17 mouse cellular contexts compared by ENCODE assay signal in genomic region chr16:77150338-77150737, GRCm38 (mm10).
DNase-seq lines count a peak whose midpoint lies in the region; ATAC-seq and TF ChIP-seq lines count a peak whose summit lies in the region.
"Had no signal": no experiment of that assay in that cellular context is flagged by ENCODE, and none has a peak within 500 bp of the region (broad histone marks: within the 10 kb centered on the region; RNA-seq: fewer than 3 reads in every experiment).

No protein-coding gene starts in this region.

- no peak for TF ChIP-seq CTCF in layer of hippocampus, adult 2 months (conservative IDR thresholded peaks at IDR 0.05)

- no peaks in the 10 kb centered on the region for H3K4me1 ChIP-seq in embryonic facial prominence, embryonic 14.5 days (ENCODE audit: control insufficient read depth, insufficient read depth, low read length)
- H3K4me1 ChIP-seq in embryonic facial prominence, embryonic 15.5 days = no peaks in the 10 kb centered on the region
- H3K4me1 ChIP-seq in forebrain, embryonic 16.5 days (replicated peaks; ENCODE audit: control insufficient read depth, insufficient read depth, low read length) = no peaks in the 10 kb centered on the region
- H3K4me1 ChIP-seq: embryonic facial prominence, embryonic 12.5 days; hindbrain, embryonic 12.5 days; hindbrain, embryonic 15.5 days had no signal

- 34% methylated on average over 8 of the region's 8 CpGs for WGBS in embryonic facial prominence, embryonic 14.5 days
- WGBS in embryonic facial prominence, embryonic 15.5 days = 32% methylated on average over 8 of the region's 8 CpGs
- WGBS in forebrain, embryonic 16.5 days = 66% methylated on average over 8 of the region's 8 CpGs

- no peak for ATAC-seq in embryonic facial prominence, embryonic 14.5 days (ENCODE audit: low read depth)
- no peak for ATAC-seq in embryonic facial prominence, embryonic 15.5 days (ENCODE audit: insufficient number of reproducible peaks, low FRiP score, low TSS enrichment, low read depth)
- no peak for ATAC-seq in forebrain, embryonic 16.5 days
- ATAC-seq: CD4-positive, CD25-positive, alpha-beta regulatory T cell, adult 4 months; forebrain, embryonic 14.5 days had no signal

- DNase-seq in layer of hippocampus, adult 2 months (ENCODE audit: low spot score in 2 of 2) = no peak
- no peak for DNase-seq in layer of hippocampus, adult 8-10 months (ENCODE audit: low spot score in 2 of 2)
- peak; percentile 56 for DNase-seq in embryonic facial prominence, embryonic 14.5 days (ENCODE audit: low spot score)
- no peak for DNase-seq in cerebellum, adult 8-10 months
- DNase-seq: adrenal gland, adult 2 months; adrenal gland, postnatal 14 days; cerebellum, adult 11 months; gastrocnemius, postnatal 10 days; heart, adult 11 months had no signal

- H3K36me3 ChIP-seq in embryonic facial prominence, embryonic 14.5 days (ENCODE audit: control insufficient read depth, insufficient read depth, low read length) = no peaks in the 10 kb centered on the region
- no peaks in the 10 kb centered on the region for H3K36me3 ChIP-seq in embryonic facial prominence, embryonic 15.5 days
- no peaks in the 10 kb centered on the region for H3K36me3 ChIP-seq in forebrain, embryonic 16.5 days (ENCODE audit: control insufficient read depth, insufficient read depth)
- H3K36me3 ChIP-seq: embryonic facial prominence, embryonic 12.5 days; hindbrain, embryonic 12.5 days; hindbrain, embryonic 15.5 days had no signal

- H3K27me3 ChIP-seq in embryonic facial prominence, embryonic 14.5 days (replicated peaks; ENCODE audit: control insufficient read depth, insufficient read depth, low read length) = no peaks in the 10 kb centered on the region
- H3K27me3 ChIP-seq in embryonic facial prominence, embryonic 15.5 days = no peaks in the 10 kb centered on the region
- H3K27me3 ChIP-seq in forebrain, embryonic 16.5 days (replicated peaks; ENCODE audit: control insufficient read depth, insufficient read depth, low read length) = no peaks in the 10 kb centered on the region
- H3K27me3 ChIP-seq: embryonic facial prominence, embryonic 12.5 days; hindbrain, embryonic 12.5 days; hindbrain, embryonic 15.5 days had no signal

- 0 out of 2 replicates have a peak overlapping the region, but pooled peaks have one; percentile 1 for H3K4me2 ChIP-seq in embryonic facial prominence, embryonic 14.5 days (ENCODE audit: low read depth, low read length)
- H3K4me2 ChIP-seq in embryonic facial prominence, embryonic 15.5 days (replicated peaks) = 0 out of 2 replicates have a peak overlapping the region, but pooled peaks have one; percentile 9
- no peak overlapping the region for H3K4me2 ChIP-seq in forebrain, embryonic 16.5 days (ENCODE audit: low read length)
- H3K4me2 ChIP-seq: embryonic facial prominence, embryonic 12.5 days; heart, embryonic 11.5 days; hindbrain, embryonic 12.5 days; hindbrain, embryonic 15.5 days had no signal

- H3K4me3 ChIP-seq in layer of hippocampus, adult 2 months = no peak overlapping the region
- no peak overlapping the region for H3K4me3 ChIP-seq in embryonic facial prominence, embryonic 14.5 days (ENCODE audit: low read depth, low read length)
- H3K4me3 ChIP-seq in embryonic facial prominence, embryonic 15.5 days (replicated peaks) = no peak overlapping the region
- H3K4me3 ChIP-seq in forebrain, embryonic 16.5 days (replicated peaks; ENCODE audit: low read length) = no peak overlapping the region
- H3K4me3 ChIP-seq: embryonic facial prominence, embryonic 12.5 days; hindbrain, embryonic 12.5 days; hindbrain, embryonic 15.5 days had no signal

- no peaks in the 10 kb centered on the region for H3K9me3 ChIP-seq in embryonic facial prominence, embryonic 14.5 days (ENCODE audit: control insufficient read depth, low read length)
- no peaks in the 10 kb centered on the region for H3K9me3 ChIP-seq in embryonic facial prominence, embryonic 15.5 days (replicated peaks)
- H3K9me3 ChIP-seq in forebrain, embryonic 16.5 days (ENCODE audit: control insufficient read depth, low read length) = no peaks in the 10 kb centered on the region
- H3K9me3 ChIP-seq: embryonic facial prominence, embryonic 12.5 days; hindbrain, embryonic 12.5 days; hindbrain, embryonic 15.5 days had no signal

- H3K9ac ChIP-seq in embryonic facial prominence, embryonic 14.5 days (ENCODE audit: low read depth, low read length) = no peak overlapping the region
- H3K9ac ChIP-seq in embryonic facial prominence, embryonic 15.5 days = no peak overlapping the region
- H3K9ac ChIP-seq in forebrain, embryonic 16.5 days (replicated peaks; ENCODE audit: low read depth, low read length) = no peak overlapping the region
- H3K9ac ChIP-seq: embryonic facial prominence, embryonic 12.5 days; hindbrain, embryonic 12.5 days; hindbrain, embryonic 15.5 days had no signal

- H3K27ac ChIP-seq in layer of hippocampus, adult 2 months = peak overlapping the region; percentile 84; the same call in 1 of the 2 replicates
- no peak overlapping the region for H3K27ac ChIP-seq in embryonic facial prominence, embryonic 14.5 days (replicated peaks; ENCODE audit: low read depth, low read length)
- no peak overlapping the region for H3K27ac ChIP-seq in embryonic facial prominence, embryonic 15.5 days (replicated peaks)
- H3K27ac ChIP-seq in forebrain, embryonic 16.5 days (ENCODE audit: low read length) = no peak overlapping the region
- H3K27ac ChIP-seq: embryonic facial prominence, embryonic 12.5 days; hindbrain, embryonic 12.5 days; hindbrain, embryonic 15.5 days had no signal
